Mouse (Mus musculus) erythroblast, embryonic 14.5 days (primary cell): ENCODE results near the gene Arhgef3. TPM values are rescaled to one million over a fixed set of nuclear protein-coding genes. Genes with fewer than 3 reads are reported as not detected.

Experiments used
- H3K27me3 ChIP-seq: 2 replicates; pipeline ENCODE4 v1.6.1; 2012; ENCODE audit warnings: inconsistent platforms; ENCODE audit not compliant: control insufficient read depth
- H3K36me3 ChIP-seq: 2 replicates; pipeline ENCODE4 v1.6.1; 2012; ENCODE audit warnings: mild to moderate bottlenecking, inconsistent platforms; ENCODE audit not compliant: control insufficient read depth
- H3K4me1 ChIP-seq: 2 replicates; pipeline ENCODE4 v1.6.1; 2012; ENCODE audit warnings: inconsistent platforms; ENCODE audit not compliant: control insufficient read depth
- H3K4me3 ChIP-seq: replicated peaks from 2 replicates; pipeline ENCODE3; 2012; ENCODE audit warnings: moderate library complexity, mild to moderate bottlenecking, inconsistent platforms
- H3K9me3 ChIP-seq: 2 replicates; pipeline ENCODE4 v1.6.1; 2012; ENCODE audit warnings: low read length, inconsistent platforms, mixed read lengths; ENCODE audit not compliant: control insufficient read depth
- GATA1 ChIP-seq: IDR thresholded peaks from 2 replicates; pipeline ENCODE4 v1.6.1; 2012; ENCODE audit warnings: low read length, inconsistent platforms, mixed read lengths
- TAL1 ChIP-seq: IDR thresholded peaks from 3 replicates; pipeline ENCODE4 v1.6.1; 2012; ENCODE audit warnings: low read length, inconsistent platforms, mixed read lengths
- polyA plus RNA-seq: library from polyadenylated mRNA; stranded (reverse); fragments of >175 nt; gene quantifications from 2 replicates; pipeline ENCODE4 v1.2.3, GENCODE M21; 2012

Arhgef3 gene
- polyA plus RNA-seq, 1 experiment, result 0.01 TPM

DNA sequence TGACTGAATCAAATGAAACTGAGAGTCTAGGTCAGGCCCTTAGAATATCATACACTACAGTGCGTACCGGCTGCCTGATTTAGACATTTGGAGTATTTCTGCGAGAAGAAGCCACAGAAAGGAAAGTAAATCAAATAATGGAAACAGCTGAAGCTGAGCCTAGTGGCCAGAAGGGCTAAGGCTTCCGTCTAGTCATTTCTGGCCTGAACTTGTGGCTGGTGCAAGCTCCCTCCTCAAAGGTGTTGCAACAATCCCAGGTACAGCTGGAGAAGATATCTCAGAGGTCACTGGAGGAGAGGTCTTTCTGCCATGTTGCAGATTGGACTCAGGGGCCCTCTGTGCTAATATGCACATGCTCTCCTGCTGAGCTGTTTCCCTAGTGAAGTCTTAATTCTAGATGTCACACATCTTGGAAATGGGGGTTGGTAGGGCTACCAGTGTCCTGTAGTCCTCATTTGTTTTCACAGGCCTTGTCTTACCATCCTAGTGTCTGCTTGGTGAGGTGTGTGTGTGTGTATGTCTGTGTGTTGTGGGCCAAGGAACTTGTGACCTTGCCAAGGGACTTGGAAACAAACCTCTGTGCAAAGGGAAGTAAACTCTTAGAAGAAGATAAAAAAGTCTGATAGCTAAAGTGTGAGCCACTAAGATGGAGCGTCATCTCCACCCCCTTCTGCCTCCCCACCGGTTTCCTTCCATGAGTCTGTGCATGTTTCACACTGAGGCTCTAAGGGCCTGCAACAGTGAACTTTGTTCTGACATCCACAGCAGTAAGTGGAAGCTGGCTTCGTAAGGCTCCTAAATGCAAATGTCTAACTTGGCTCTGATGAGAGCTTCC is 230.6 kb downstream of the Arhgef3 start:
- Histone ChIP-seq H3K9me3 (no peaks in the 10 kb centered on the region), H3K27me3 (no peaks in the 10 kb centered on the region), H3K4me3 (no peak overlapping the region), H3K4me1 (peaks cover 11% of the 10 kb centered on the region), H3K36me3 (no peaks in the 10 kb centered on the region)
- TF ChIP-seq GATA1 (no peak), TAL1 (no peak)

DNA sequence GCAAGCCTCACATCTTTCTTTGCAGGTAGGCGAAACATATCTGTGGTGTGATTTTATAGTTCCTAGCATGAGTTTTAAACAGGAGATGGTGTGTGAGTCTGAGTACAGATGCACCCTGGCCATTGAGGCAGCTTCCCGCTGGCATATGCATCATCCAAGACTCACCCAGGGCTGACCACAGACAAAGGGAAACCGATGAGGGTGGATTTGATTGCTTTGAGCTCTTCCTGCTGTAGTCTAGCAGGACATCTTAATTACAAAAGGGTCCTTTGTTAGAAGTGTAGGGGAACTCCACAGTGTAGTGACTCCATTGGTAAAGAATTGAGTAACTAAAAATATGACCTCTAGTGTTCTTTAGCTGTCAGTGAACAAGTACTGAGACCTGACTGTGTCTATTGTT is 232.5 kb downstream of the Arhgef3 start:
- TF ChIP-seq GATA1, result no peak
- no peak for TF ChIP-seq TAL1
- Histone ChIP-seq H3K27me3 (no peaks in the 10 kb centered on the region), H3K36me3 (no peaks in the 10 kb centered on the region), H3K4me1 (peaks cover 23% of the 10 kb centered on the region), H3K9me3 (no peaks in the 10 kb centered on the region), H3K4me3 (no peak overlapping the region)

- H3K4me1 ChIP-seq, result peaks cover 23% of the 10 kb centered on the region
- H3K36me3 ChIP-seq, result no peaks in the 10 kb centered on the region
- no peak for TF ChIP-seq GATA1
- no peak for TF ChIP-seq TAL1
- no peak overlapping the region for H3K4me3 ChIP-seq
- H3K27me3 ChIP-seq, result no peaks in the 10 kb centered on the region
- H3K9me3 ChIP-seq, result no peaks in the 10 kb centered on the region
These were observed 233.0 kb downstream of the Arhgef3 start for GRCm38 (mm10) chr14:27347666-27348065.

- Histone ChIP-seq H3K27me3 (no peaks in the 10 kb centered on the region), H3K4me1 (peaks cover 23% of the 10 kb centered on the region), H3K9me3 (no peaks in the 10 kb centered on the region), H3K4me3 (no peak overlapping the region), H3K36me3 (no peaks in the 10 kb centered on the region)
- no peak for TF ChIP-seq TAL1
- TF ChIP-seq GATA1, result no peak
These were observed 233.4 kb downstream of the Arhgef3 start for GRCm38 (mm10) chr14:27348088-27348487.

DNA sequence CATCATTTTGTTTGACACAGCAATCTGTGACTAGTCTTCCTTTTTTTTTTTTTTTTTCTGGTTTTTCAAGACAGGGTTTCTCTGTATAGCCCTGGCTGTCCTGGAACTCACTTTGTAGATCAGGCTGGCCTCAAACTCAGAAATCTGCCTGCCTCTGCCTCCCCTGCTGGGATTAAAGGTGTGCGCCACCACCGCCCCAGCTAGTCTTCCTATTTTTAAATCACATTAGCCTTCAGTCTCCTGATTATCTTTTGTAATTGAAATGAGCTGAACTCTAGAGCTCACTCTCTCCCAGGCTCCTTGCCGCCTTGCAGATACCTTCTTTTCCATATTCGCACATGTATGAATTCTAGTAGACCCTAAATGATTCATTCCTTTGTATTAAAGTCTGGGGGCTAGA is 234.0 kb downstream of the Arhgef3 start:
- Histone ChIP-seq H3K36me3 (no peaks in the 10 kb centered on the region), H3K4me1 (peaks cover 23% of the 10 kb centered on the region), H3K27me3 (no peaks in the 10 kb centered on the region), H3K4me3 (no peak overlapping the region), H3K9me3 (no peaks in the 10 kb centered on the region)
- no peak for TF ChIP-seq TAL1
- TF ChIP-seq GATA1, result no peak

DNA sequence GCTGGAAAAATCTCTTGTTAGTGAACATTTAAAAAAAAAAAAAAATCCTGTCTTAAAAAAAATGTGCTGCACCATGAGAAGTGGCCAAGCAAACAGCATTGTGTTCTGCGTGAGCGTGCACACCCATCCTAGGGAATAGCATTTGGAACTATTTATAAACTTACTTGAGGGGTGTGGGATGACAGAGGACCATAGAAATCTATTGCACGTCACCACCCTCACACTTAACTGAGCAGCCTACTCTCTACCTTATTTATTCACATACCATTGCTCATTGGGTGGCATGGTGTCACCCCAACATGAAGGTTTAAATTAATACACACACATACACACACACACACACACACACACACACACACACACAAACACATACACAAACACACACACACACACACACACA is 234.4 kb downstream of the Arhgef3 start:
- H3K4me1 ChIP-seq, result peaks cover 23% of the 10 kb centered on the region
- H3K36me3 ChIP-seq, result no peaks in the 10 kb centered on the region
- H3K27me3 ChIP-seq, result no peaks in the 10 kb centered on the region
- no peak overlapping the region for H3K4me3 ChIP-seq
- no peak for TF ChIP-seq TAL1
- TF ChIP-seq GATA1, result no peak
- H3K9me3 ChIP-seq, result no peaks in the 10 kb centered on the region

- Histone ChIP-seq H3K9me3 (no peaks in the 10 kb centered on the region), H3K4me1 (peaks cover 23% of the 10 kb centered on the region), H3K36me3 (no peaks in the 10 kb centered on the region), H3K4me3 (no peak overlapping the region), H3K27me3 (no peaks in the 10 kb centered on the region)
- TF ChIP-seq TAL1, result peak; percentile 40; the same call in 2 of the 3 replicates
- TF ChIP-seq GATA1, result peak; percentile 82
These were observed 235.4 kb downstream of the Arhgef3 start for GRCm38 (mm10) chr14:27349828-27350729.

DNA sequence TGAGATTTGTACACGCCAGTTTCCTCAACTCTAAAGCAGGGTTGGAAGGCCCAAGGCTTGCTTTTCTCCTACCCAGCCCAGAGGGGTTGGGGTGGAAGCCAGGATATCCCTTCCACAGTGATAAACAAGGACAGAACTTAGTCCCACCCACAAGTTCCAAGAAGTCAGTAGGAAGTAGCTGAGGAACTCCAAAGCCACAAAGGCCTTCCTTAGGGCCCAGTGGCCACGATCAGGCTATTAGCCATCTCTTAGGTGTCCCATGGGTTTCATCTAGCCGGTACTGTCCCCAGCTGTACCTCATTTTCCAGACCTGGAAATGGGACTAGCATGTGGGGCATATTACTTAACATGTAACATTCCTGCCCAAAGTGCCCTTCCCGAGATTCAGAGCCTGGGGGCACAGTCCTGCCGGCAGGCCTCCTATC is 236.4 kb downstream of the Arhgef3 start:
- Histone ChIP-seq H3K36me3 (no peaks in the 10 kb centered on the region), H3K9me3 (no peaks in the 10 kb centered on the region), H3K4me1 (peaks cover 23% of the 10 kb centered on the region), H3K27me3 (no peaks in the 10 kb centered on the region), H3K4me3 (no peak overlapping the region)
- no peak for TF ChIP-seq GATA1
- TF ChIP-seq TAL1, result no peak
